Mouse (Mus musculus) adrenal gland, adult 8-10 months (tissue): Measurements from ENCODE around the gene Ltb. TPM values are rescaled to one million over a fixed set of nuclear protein-coding genes. Genes with fewer than 3 reads are reported as not detected.

Experiments used
- microRNA-seq, 2 experiments: library from miRNA; unstranded; fragments of <30 nt; microRNA quantifications; one replicate each; pipeline ENCODE4 v1.2.0; 2022
- total RNA-seq, 4 experiments: library from RNA; stranded (reverse); gene quantifications; 2 replicates each; pipeline ENCODE4 v1.2.4; 2022

The Ltb gene
- total RNA-seq, 4 experiments from 2014 or later: 1.3 to 10.3 (median 4.5) TPM

Small RNAs within 50 kb of the gene (microRNA-seq; reads per million reads assigned to microRNA genes)
- gene Mir6973a (0 reads per million in 2 experiments), gene Mir6974 (0 reads per million in 2 experiments), gene Mir6975 (0 to 0.34 reads per million in 2 experiments)

Other genes starting within 250 kb of the Ltb start
- 100 to 1,000 TPM in 1 of 4 experiments, 10 to 100 TPM in 3; 24.5 to 115 (median 36.0) TPM for gene Hspa1b, start 235.2 kb upstream of the Ltb start, total RNA-seq
- under 1 TPM in 1 of 4 experiments, not detected in 3; 0.73 TPM for gene Gm20481, start 224.5 kb upstream of the Ltb start, total RNA-seq
- 10 to 100 TPM; 11.9 to 35.8 (median 14.4) TPM for gene Hspa1a, start 222.3 kb upstream of the Ltb start, total RNA-seq
- gene Hspa1l, start 221.7 kb upstream of the Ltb start, total RNA-seq: under 1 TPM; 0.14 to 0.25 (median 0.17) TPM
- 10 to 100 TPM; 28.2 to 35.4 (median 30.1) TPM for gene Lsm2, start 212.6 kb upstream of the Ltb start, total RNA-seq
- gene Vars, start 193.5 kb upstream of the Ltb start, total RNA-seq: 10 to 100 TPM; 57.9 to 76.0 (median 67.7) TPM
- gene Vwa7, start 177.9 kb upstream of the Ltb start, total RNA-seq: 1 to 10 TPM in 2 of 4 experiments, under 1 TPM in 2; 0.75 to 1.8 (median 1.2) TPM
- gene Sapcd1, start 166.4 kb upstream of the Ltb start, total RNA-seq: 1 to 10 TPM in 2 of 4 experiments, under 1 TPM in 2; 0.91 to 2.8 (median 0.99) TPM
- 1 to 10 TPM in 3 of 4 experiments, under 1 TPM in 1; 0.73 to 4.0 (median 2.2) TPM for gene Msh5, start 147.7 kb upstream of the Ltb start, total RNA-seq
- gene Clic1, start 144.5 kb upstream of the Ltb start, total RNA-seq: 100 to 1,000 TPM in 2 of 4 experiments, 10 to 100 TPM in 2; 83.2 to 134 (median 113) TPM
- 10 to 100 TPM; 12.4 to 29.5 (median 21.6) TPM for gene Ddah2, start 135.4 kb upstream of the Ltb start, total RNA-seq
- not detected for gene Ly6g6c, start 129.1 kb upstream of the Ltb start, total RNA-seq
- not detected for gene Mpig6b, start 128.3 kb upstream of the Ltb start, total RNA-seq
- gene Ly6g6e, start 117.5 kb upstream of the Ltb start, total RNA-seq: not detected
- under 1 TPM in 2 of 4 experiments, not detected in 2; 0.46 to 0.68 TPM for gene Ly6g6d, start 116.4 kb upstream of the Ltb start, total RNA-seq
- gene Ly6g6f, start 108.8 kb upstream of the Ltb start, total RNA-seq: not detected
- 100 to 1,000 TPM in 2 of 4 experiments, 10 to 100 TPM in 2; 79.4 to 124 (median 103) TPM for gene Abhd16a, start 105.2 kb upstream of the Ltb start, total RNA-seq
- not detected for gene Ly6g5c, start 86.2 kb upstream of the Ltb start, total RNA-seq
- under 1 TPM in 3 of 4 experiments, not detected in 1; 0.38 to 0.91 (median 0.40) TPM for gene Ly6g5b, start 79.0 kb upstream of the Ltb start, total RNA-seq
- 10 to 100 TPM; 12.6 to 17.9 (median 14.5) TPM for gene Gpank1, start 73.0 kb upstream of the Ltb start, total RNA-seq
- 100 to 1,000 TPM; 196 to 224 (median 222) TPM for gene Csnk2b, start 72.4 kb upstream of the Ltb start, total RNA-seq
- 10 to 100 TPM; 29.3 to 41.2 (median 39.6) TPM for gene D17H6S53E, start 68.1 kb upstream of the Ltb start, total RNA-seq
- under 1 TPM in 2 of 4 experiments, not detected in 2; 0.28 to 0.32 TPM for gene Apom, start 62.4 kb upstream of the Ltb start, total RNA-seq
- 100 to 1,000 TPM; 354 to 477 (median 417) TPM for gene Bag6, start 59.3 kb upstream of the Ltb start, total RNA-seq
- gene Prrc2a, start 29.5 kb upstream of the Ltb start, total RNA-seq: 100 to 1,000 TPM; 241 to 340 (median 274) TPM
- 10 to 100 TPM in 2 of 4 experiments, 1 to 10 TPM in 2; 5.5 to 14.5 (median 10.5) TPM for gene Aif1, start 18.4 kb upstream of the Ltb start, total RNA-seq
- 10 to 100 TPM in 1 of 4 experiments, 1 to 10 TPM in 3; 4.7 to 11.3 (median 8.2) TPM for gene Lst1, start 6.0 kb upstream of the Ltb start, total RNA-seq
- 1 to 10 TPM in 2 of 4 experiments, under 1 TPM in 2; 0.56 to 2.2 (median 0.89) TPM for gene Tnf, start 7.6 kb downstream of the Ltb start, total RNA-seq
- gene Lta, start 10.9 kb downstream of the Ltb start, total RNA-seq: 1 to 10 TPM in 1 of 4 experiments, under 1 TPM in 3; 0.28 to 1.1 (median 0.63) TPM
- not detected for gene Gm16181, start 26.4 kb downstream of the Ltb start, total RNA-seq
- 10 to 100 TPM in 1 of 4 experiments, 1 to 10 TPM in 3; 5.5 to 12.1 (median 7.4) TPM for gene Atp6v1g2, start 39.2 kb downstream of the Ltb start, total RNA-seq
- gene Nfkbil1, start 41.4 kb downstream of the Ltb start, total RNA-seq: 10 to 100 TPM; 17.4 to 20.2 (median 19.8) TPM
- 100 to 1,000 TPM; 181 to 239 (median 202) TPM for gene Ddx39b, start 47.3 kb downstream of the Ltb start, total RNA-seq
- gene H2-D1, start 68.3 kb downstream of the Ltb start, total RNA-seq: 100 to 1,000 TPM; 209 to 349 (median 279) TPM
- gene H2-Q1, start 126.0 kb downstream of the Ltb start, total RNA-seq: 1 to 10 TPM; 3.6 to 5.8 (median 4.6) TPM
- gene H2-Q2, start 147.8 kb downstream of the Ltb start, total RNA-seq: 1 to 10 TPM; 1.7 to 2.7 (median 2.3) TPM
- gene H2-Q4, start 185.2 kb downstream of the Ltb start, total RNA-seq: 10 to 100 TPM; 26.9 to 46.7 (median 37.7) TPM
- gene H2-Q6, start 230.4 kb downstream of the Ltb start, total RNA-seq: 10 to 100 TPM in 2 of 4 experiments, 1 to 10 TPM in 2; 7.6 to 16.7 (median 11.1) TPM
- 10 to 100 TPM in 2 of 4 experiments, 1 to 10 TPM in 2; 7.6 to 11.5 (median 9.8) TPM for gene H2-Q7, start 244.7 kb downstream of the Ltb start, total RNA-seq